Mouse (Mus musculus) liver, adult 2 months (tissue): ENCODE data around the gene H2-DMb1. TPM values are rescaled to one million over a fixed set of nuclear protein-coding genes. Genes with fewer than 3 reads are reported as not detected.
"Not testable (repeated sequence)": the region's sequence is repeated elsewhere in the genome, so short reads cannot be mapped to it uniquely, and the experiment has no call there.

ENCODE experiments used
- DNase-seq: peaks from one replicate; pipeline ENCODE4 v3.0.0-alpha.2; 2011; ENCODE audit warnings: low read depth, low spot score; ENCODE audit errors: extremely low read depth
- H3K27ac ChIP-seq: fragments of 200-500 bp; replicated peaks from 2 replicates; pipeline ENCODE4 v1.5.1; 2012; ENCODE audit warnings: low read depth, mild to moderate bottlenecking, control low read depth, inconsistent platforms, low read length; ENCODE audit not compliant: insufficient read depth
- H3K27me3 ChIP-seq: fragments of 200-500 bp; 2 replicates; pipeline ENCODE4 v1.6.1; 2012; ENCODE audit warnings: mild to moderate bottlenecking, moderate library complexity, low read length, inconsistent platforms; ENCODE audit not compliant: control insufficient read depth, insufficient read depth
- H3K36me3 ChIP-seq: fragments of 200-500 bp; 2 replicates; pipeline ENCODE4 v1.6.1; 2012; ENCODE audit warnings: low read length, inconsistent platforms; ENCODE audit not compliant: control insufficient read depth, insufficient read depth
- H3K4me1 ChIP-seq: fragments of 200-500 bp; 2 replicates; pipeline ENCODE4 v1.6.1; 2011; ENCODE audit warnings: low read length; ENCODE audit not compliant: control insufficient read depth, insufficient read depth
- H3K4me3 ChIP-seq: fragments of 200-500 bp; 2 replicates; pipeline ENCODE4 v1.5.1; 2011; ENCODE audit warnings: low read depth, mild to moderate bottlenecking, control low read depth, low read length, moderate library complexity; ENCODE audit not compliant: insufficient read depth
- H3K79me2 ChIP-seq: fragments of 200-500 bp; 2 replicates; pipeline ENCODE4 v1.6.1; 2012; ENCODE audit warnings: inconsistent platforms, mild to moderate bottlenecking, low read length, moderate library complexity; ENCODE audit not compliant: control insufficient read depth, insufficient read depth
- H3K9ac ChIP-seq: fragments of 200-500 bp; 2 replicates; pipeline ENCODE4 v1.6.1; 2012; ENCODE audit warnings: low read depth, mild to moderate bottlenecking, control low read depth, inconsistent platforms, low read length
- CTCF ChIP-seq: fragments of 200-500 bp; IDR thresholded peaks from 2 replicates; pipeline ENCODE4 v1.5.1; 2011; ENCODE audit warnings: low read depth, low read length, control low read depth
- POLR2A ChIP-seq: fragments of 200-500 bp; IDR thresholded peaks from 2 replicates; pipeline ENCODE4 v1.6.1; 2011; ENCODE audit warnings: low read length, control low read depth; ENCODE audit not compliant: insufficient read depth; ENCODE audit errors: extremely low read depth
- WGBS: fragments of 180-500 bp; shearing (Covaris S2); methylation state at CpG from one replicate; pipeline ENCODE4 v1.1.7; 2018; 5-methylcytosine and 5-hydroxymethylcytosine counted together
- polyA plus RNA-seq: library from polyadenylated mRNA; depleted of rRNA; stranded (reverse); fragments of >200 nt; gene quantifications from 2 replicates; pipeline ENCODE4 v1.2.3, GENCODE M21; 2012
- total RNA-seq: library from RNA; depleted of rRNA; stranded (reverse); fragments of >200 nt; gene quantifications from 2 replicates; pipeline ENCODE4 v1.2.3, GENCODE M21; 2014

H2-DMb1 gene
- total and polyA plus RNA-seq, 2 experiments: 4.2 to 14.5 TPM

DNA sequence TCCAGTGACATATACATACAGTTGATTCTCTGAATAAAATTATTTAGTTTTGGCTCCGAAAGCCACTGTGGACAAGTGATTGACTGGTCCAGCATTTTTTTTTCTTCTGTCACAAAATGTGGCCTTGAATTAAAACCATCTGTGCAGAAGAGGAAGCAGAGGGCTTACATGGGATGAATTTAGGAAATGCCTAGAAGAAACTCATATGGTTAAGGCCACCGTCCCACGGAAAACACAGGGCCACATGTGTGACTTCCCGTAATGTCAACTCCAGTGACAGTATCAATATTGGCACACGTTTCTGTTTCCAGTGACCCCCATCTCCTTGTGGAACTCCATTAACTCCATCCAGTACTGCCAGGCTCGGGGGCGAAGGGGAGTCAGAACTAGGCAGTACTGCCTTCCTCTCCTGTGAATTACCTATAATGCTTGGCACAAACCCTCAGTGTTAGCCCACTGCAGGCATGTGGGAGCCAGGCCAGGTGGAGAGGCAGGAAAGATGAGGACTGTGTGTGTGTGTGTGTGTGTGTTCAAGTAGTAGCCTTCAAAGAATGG, 10.3 kb upstream of the H2-DMb1 start:
- Histone ChIP-seq H3K4me3 (no peak overlapping the region), H3K27me3 (peaks cover 7% of the 10 kb centered on the region; the same call in 1 of the 2 replicates), H3K79me2 (no peaks in the 10 kb centered on the region), H3K27ac (peak overlapping the region; percentile 31; the same call in 1 of the 2 replicates), H3K9ac (no peak overlapping the region), H3K4me1 (no peaks in the 10 kb centered on the region), H3K36me3 (no peaks in the 10 kb centered on the region)
- 69% methylated on average over 7 of the region's 7 CpGs for WGBS
- TF ChIP-seq POLR2A (no peak), CTCF (no peak)
- DNase-seq: no peak

- Histone ChIP-seq H3K27me3 (peaks cover 10% of the 10 kb centered on the region; the same call in 1 of the 2 replicates), H3K4me1 (no peaks in the 10 kb centered on the region), H3K79me2 (no peaks in the 10 kb centered on the region), H3K27ac (peak within 1 kb of the TSS; percentile 31; the same call in 1 of the 2 replicates), H3K4me3 (no peak within 1 kb of the TSS), H3K9ac (no peak within 1 kb of the TSS), H3K36me3 (no peaks in the 10 kb centered on the region)
- peak; percentile 56 for DNase-seq
- 49% methylated on average over 7 of the region's 7 CpGs for WGBS
- no peak for TF ChIP-seq CTCF
Measured at GRCm38 (mm10) chr17:34143033-34143432, 9.8 kb upstream of the H2-DMb1 start, which contains the start of gene H2-DMb2. Gene H2-DMb2 (plus strand): TSS chr17:34143307.

DNA sequence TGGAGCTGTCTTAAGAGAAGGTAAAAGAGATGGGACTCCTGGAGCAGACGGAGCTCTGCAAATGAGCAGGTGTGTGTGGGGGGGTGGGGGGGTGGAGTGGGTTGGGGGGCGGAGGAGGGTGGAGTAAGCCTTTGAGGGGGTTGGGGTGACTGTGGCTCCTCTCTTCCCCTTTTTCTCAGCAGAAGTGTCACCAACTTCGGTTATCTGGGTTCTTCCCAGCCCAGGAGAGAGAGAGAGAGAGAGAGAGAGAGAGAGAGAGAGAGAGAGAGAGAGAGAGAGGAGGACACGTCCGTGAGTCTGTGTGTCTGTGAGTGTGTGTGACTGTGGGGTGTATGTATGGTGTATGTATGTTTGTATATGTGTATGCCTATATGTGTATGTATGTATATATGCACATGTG, 9.4 kb upstream of the H2-DMb1 start:
- no peak for DNase-seq
- H3K27ac ChIP-seq: no peak overlapping the region
- no peak for TF ChIP-seq CTCF
- TF ChIP-seq POLR2A: no peak
- WGBS: 66% methylated on average over 5 of the region's 5 CpGs
- H3K9ac ChIP-seq: no peak overlapping the region
- no peaks in the 10 kb centered on the region for H3K4me1 ChIP-seq
- no peaks in the 10 kb centered on the region for H3K79me2 ChIP-seq
- H3K27me3 ChIP-seq: peaks cover 7% of the 10 kb centered on the region; the same call in 1 of the 2 replicates
- no peaks in the 10 kb centered on the region for H3K36me3 ChIP-seq
- H3K4me3 ChIP-seq: no peak overlapping the region

- H3K4me3 ChIP-seq: not testable (repeated sequence)
Measured at GRCm38 (mm10) chr17:34144221-34144620, 8.7 kb upstream of the H2-DMb1 start.

DNA sequence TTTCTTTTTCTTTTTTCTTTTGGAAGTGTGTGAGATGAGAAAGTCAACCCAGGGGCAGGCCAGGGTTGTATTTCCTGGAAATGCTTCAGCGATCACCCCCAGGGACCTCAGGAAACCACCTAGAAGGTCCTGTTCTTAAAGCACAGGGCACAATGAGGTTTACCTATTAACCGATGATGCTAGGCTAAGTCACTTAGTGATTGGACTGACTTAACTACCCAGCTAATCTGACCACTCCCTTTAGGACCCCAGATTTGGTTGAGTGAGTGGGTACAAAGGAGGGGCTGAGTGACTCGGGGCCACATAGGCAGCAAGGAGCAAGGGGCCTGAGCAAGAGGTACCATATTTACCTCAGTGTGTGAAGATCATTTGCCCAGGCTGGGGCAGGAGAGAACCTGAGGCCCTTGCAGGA, 7.9 kb upstream of the H2-DMb1 start:
- 76% methylated on average over 3 of the region's 3 CpGs for WGBS
- Histone ChIP-seq H3K9ac (no peak overlapping the region), H3K27me3 (peaks cover 6% of the 10 kb centered on the region; the same call in 1 of the 2 replicates), H3K27ac (no peak overlapping the region), H3K4me3 (no peak overlapping the region; the same call in 1 of the 2 replicates), H3K79me2 (no peaks in the 10 kb centered on the region), H3K4me1 (no peaks in the 10 kb centered on the region), H3K36me3 (no peaks in the 10 kb centered on the region)
- TF ChIP-seq CTCF (no peak), POLR2A (no peak)
- DNase-seq: no peak

More at GRCm38 (mm10) chr17:34144221-34144620, 8.7 kb upstream of the H2-DMb1 start:
- not testable (repeated sequence) for H3K79me2 ChIP-seq, H3K36me3 ChIP-seq, H3K27me3 ChIP-seq, DNase-seq, H3K4me1 ChIP-seq, H3K9ac ChIP-seq, H3K27ac ChIP-seq
- WGBS: 93% methylated on average over 4 of the region's 4 CpGs

DNA sequence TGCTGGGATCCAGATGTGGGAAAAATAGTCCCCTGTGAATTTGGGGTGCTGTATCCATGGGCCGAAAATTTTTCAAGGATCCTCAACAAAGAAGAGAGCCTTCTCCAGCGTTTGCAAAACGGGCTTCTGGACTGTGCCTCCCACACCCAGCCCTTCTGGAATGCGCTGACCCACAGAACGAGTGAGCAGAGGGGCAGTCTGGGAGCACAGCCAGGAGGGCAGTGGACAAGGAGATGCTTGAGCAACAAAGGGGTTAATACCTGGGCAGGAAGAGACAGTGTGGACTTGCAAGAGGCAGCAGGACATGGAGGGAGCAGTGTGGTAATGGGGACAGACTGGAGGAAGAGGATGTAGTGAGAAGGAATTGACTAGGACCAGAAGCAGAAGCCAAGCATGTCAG, 2.7 kb downstream of the H2-DMb1 start:
- no peak overlapping the region for H3K27ac ChIP-seq
- TF ChIP-seq CTCF: no peak
- no peak for TF ChIP-seq POLR2A
- no peak overlapping the region for H3K9ac ChIP-seq
- no peak overlapping the region for H3K4me3 ChIP-seq
- WGBS: 56% methylated on average over 5 of the region's 5 CpGs
- H3K4me1 ChIP-seq: no peaks in the 10 kb centered on the region
- no peaks in the 10 kb centered on the region for H3K79me2 ChIP-seq
- H3K27me3 ChIP-seq: no peaks in the 10 kb centered on the region
- DNase-seq: no peak
- H3K36me3 ChIP-seq: no peaks in the 10 kb centered on the region
